Mouse (Mus musculus) hematopoietic multipotent progenitor cell, adult 10-12 weeks (in vitro differentiated cells): ENCODE measurements around the gene 4921507P07Rik. TPM values are rescaled to one million over a fixed set of nuclear protein-coding genes. Genes with fewer than 3 reads are reported as not detected.

Source experiments
- polyA plus RNA-seq: library from polyadenylated mRNA; stranded (reverse); fragments of >175 nt; gene quantifications from 2 replicates; pipeline ENCODE4 v1.2.3, GENCODE M21; 2012; ENCODE audit warnings: low replicate concordance

4921507P07Rik gene
- polyA plus RNA-seq, result 0.38 and 0.39 TPM in 2 replicates

GRCm38 (mm10) chr6:50596301-50597211, at the start of gene 4921507P07Rik:
4921507P07Rik (minus strand) TSS chr6:50596632.

GRCm38 (mm10) chr6:50566141-50566996, 30.1 kb downstream of the 4921507P07Rik start, which contains the start of gene Cycs:
Cycs (minus strand) TSS chr6:50566538.

Other genes starting within 250 kb of the 4921507P07Rik start
- gene Osbpl3, start 140.4 kb downstream of the 4921507P07Rik start, polyA plus RNA-seq, result 3.8 and 5.4 TPM in 2 replicates
- gene Cycs, start 30.1 kb downstream of the 4921507P07Rik start, polyA plus RNA-seq, result 2.6 and 6.8 TPM in 2 replicates
- not detected in 2 replicates for gene Npvf, start 57.8 kb upstream of the 4921507P07Rik start, polyA plus RNA-seq